Mouse (Mus musculus): Measurements from ENCODE around the gene Clcn7.

- TF ChIP-seq TCF3 (IDR thresholded peaks at IDR 0.05; ENCODE audit: insufficient read length, low read depth) (no peak), MAX (IDR thresholded peaks at IDR 0.05; ENCODE audit: low read depth) (no peak), USF1 (IDR thresholded peaks at IDR 0.05; ENCODE audit: low read depth) (no peak), POLR2A (IDR thresholded peaks at IDR 0.05; ENCODE audit: insufficient read length, low read depth) (no peak), CEBPB (IDR thresholded peaks at IDR 0.05; ENCODE audit: insufficient read depth, poor library complexity, severe bottlenecking) (no peak), POLR2AphosphoS2 (IDR thresholded peaks at IDR 0.05; ENCODE audit: insufficient read length, low read depth) (no peak)
These were observed 49.7 kb upstream of the Clcn7 start, which contains the start of gene Tmem204 for GRCm38 (mm10) chr17:25083444-25083931.
